Mouse (Mus musculus) kidney, adult 2 months (tissue): ENCODE measurements around the gene Kdelr1.

Experiments used
- CTCF ChIP-seq: fragments of 200-500 bp; conservative IDR thresholded peaks from 2 replicates; pipeline ENCODE4 v1.5.1; 2011; ENCODE audit warnings: low read depth, mild to moderate bottlenecking, control low read depth, low read length, moderate library complexity, mixed read lengths; ENCODE audit not compliant: insufficient read depth, insufficient read length
- POLR2A ChIP-seq: fragments of 200-500 bp; IDR thresholded peaks from one replicate; pipeline ENCODE4 v1.6.1; 2011; ENCODE audit warnings: low read depth, low read length, control low read depth

DNA sequence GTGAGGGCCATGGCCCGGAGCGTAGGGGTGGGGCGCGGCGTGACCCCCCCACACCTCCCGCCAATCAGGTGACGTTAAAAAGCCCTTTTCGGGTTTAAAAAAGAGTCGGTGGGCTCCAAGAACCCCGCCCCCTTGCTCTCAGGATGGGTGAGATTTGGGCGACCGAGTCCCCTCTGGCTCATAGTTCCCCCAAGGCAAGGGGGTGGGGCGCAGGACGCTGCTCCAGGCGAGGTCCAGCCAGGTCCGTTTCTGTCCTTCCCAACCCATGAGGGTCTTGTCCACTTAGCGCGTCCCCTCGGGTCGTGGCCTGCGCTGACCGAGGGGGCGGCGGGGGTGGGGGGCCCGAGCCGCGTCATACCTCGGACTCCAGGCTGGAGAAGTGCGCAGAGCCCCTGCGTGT, 40.1 kb upstream of the Kdelr1 start:
- TF ChIP-seq CTCF: no peak
- no peak for TF ChIP-seq POLR2A
